Mouse (Mus musculus): ENCODE results near the gene Cul7. TPM values are rescaled to one million over a fixed set of nuclear protein-coding genes. Genes with fewer than 3 reads are reported as not detected.

Gene Cul7
- polyA plus RNA-seq, 1 experiment from 2014 or later = 62.2 TPM

GRCm38 (mm10) chr17:46624598-46624997 lies 25.5 kb upstream of the Cul7 start:
- H3K9me3 ChIP-seq (ENCODE audit: low read length) = no peaks in the 10 kb centered on the region
- H3K27me3 ChIP-seq (ENCODE audit: insufficient read depth, low read length) = no peaks in the 10 kb centered on the region
- ATAC-seq (ENCODE audit: low FRiP score, low TSS enrichment) = no peak
- H3K4me2 ChIP-seq (replicated peaks; ENCODE audit: low read depth, low read length) = peak overlapping the region; percentile 47
- 38% methylated on average over 12 of the region's 12 CpGs for WGBS
- H3K4me1 ChIP-seq (ENCODE audit: insufficient read depth, low read length) = peaks cover 84% of the 10 kb centered on the region
- no peaks in the 10 kb centered on the region for H3K36me3 ChIP-seq (ENCODE audit: insufficient read depth, low read length)
- peak overlapping the region; percentile 55 for H3K9ac ChIP-seq (replicated peaks; ENCODE audit: low read length)
- H3K27ac ChIP-seq (ENCODE audit: low read length) = peak overlapping the region; percentile 56
- peak overlapping the region; percentile 16 for H3K4me3 ChIP-seq (ENCODE audit: low read length)

GRCm38 (mm10) chr17:46627409-46627808 lies 22.7 kb upstream of the Cul7 start:
- Histone ChIP-seq H3K4me2 (replicated peaks; ENCODE audit: low read depth, low read length) (peak overlapping the region; percentile 71), H3K27ac (ENCODE audit: low read length) (peak overlapping the region; percentile 99), H3K4me3 (ENCODE audit: low read length) (peak overlapping the region; percentile 82), H3K27me3 (ENCODE audit: insufficient read depth, low read length) (no peaks in the 10 kb centered on the region), H3K9me3 (ENCODE audit: low read length) (no peaks in the 10 kb centered on the region), H3K9ac (replicated peaks; ENCODE audit: low read length) (peak overlapping the region; percentile 94), H3K4me1 (ENCODE audit: insufficient read depth, low read length) (peaks cover 81% of the 10 kb centered on the region), H3K36me3 (ENCODE audit: insufficient read depth, low read length) (peaks cover 6% of the 10 kb centered on the region; the same call in 1 of the 2 replicates)
- ATAC-seq (ENCODE audit: low FRiP score, low TSS enrichment) = no peak
- WGBS = 15% methylated on average over 6 of the region's 6 CpGs

GRCm38 (mm10) chr17:46628471-46628790 lies 21.7 kb upstream of the Cul7 start:
- Histone ChIP-seq H3K9me3 (ENCODE audit: low read length) (no peaks in the 10 kb centered on the region), H3K4me3 (ENCODE audit: low read length) (peak overlapping the region; percentile 82), H3K27ac (ENCODE audit: low read length) (peak overlapping the region; percentile 99), H3K36me3 (ENCODE audit: insufficient read depth, low read length) (peaks cover 10% of the 10 kb centered on the region; the same call in 1 of the 2 replicates), H3K4me1 (ENCODE audit: insufficient read depth, low read length) (peaks cover 70% of the 10 kb centered on the region), H3K27me3 (ENCODE audit: insufficient read depth, low read length) (no peaks in the 10 kb centered on the region), H3K9ac (replicated peaks; ENCODE audit: low read length) (peak overlapping the region; percentile 94), H3K4me2 (replicated peaks; ENCODE audit: low read depth, low read length) (peak overlapping the region; percentile 71)
- 0% methylated on average over 13 of the region's 13 CpGs for WGBS
- ATAC-seq (ENCODE audit: low FRiP score, low TSS enrichment) = no peak

GRCm38 (mm10) chr17:46628791-46629684 lies 21.1 kb upstream of the Cul7 start, which contains the start of gene Ptk7:
TSS of gene Ptk7 (minus strand) at chr17:46629504.
- Histone ChIP-seq H3K27me3 (ENCODE audit: insufficient read depth, low read length) (no peaks in the 10 kb centered on the region), H3K4me1 (ENCODE audit: insufficient read depth, low read length) (peaks cover 64% of the 10 kb centered on the region), H3K9ac (replicated peaks; ENCODE audit: low read length) (peak within 1 kb of the TSS; percentile 94), H3K9me3 (ENCODE audit: low read length) (no peaks in the 10 kb centered on the region), H3K36me3 (ENCODE audit: insufficient read depth, low read length) (peaks cover 10% of the 10 kb centered on the region; the same call in 1 of the 2 replicates), H3K4me2 (replicated peaks; ENCODE audit: low read depth, low read length) (peak within 1 kb of the TSS; percentile 71), H3K4me3 (ENCODE audit: low read length) (peak within 1 kb of the TSS; percentile 82), H3K27ac (ENCODE audit: low read length) (peak within 1 kb of the TSS; percentile 99)
- peak; percentile 65 for ATAC-seq (ENCODE audit: low FRiP score, low TSS enrichment)
- under 1% methylated on average over 86 of the region's 90 CpGs for WGBS

- H3K9me3 ChIP-seq (ENCODE audit: low read length) = no peaks in the 10 kb centered on the region
- peak overlapping the region; percentile 71 for H3K4me2 ChIP-seq (replicated peaks; ENCODE audit: low read depth, low read length)
- peak overlapping the region; percentile 82 for H3K4me3 ChIP-seq (ENCODE audit: low read length)
- peak; percentile 92 for ATAC-seq (ENCODE audit: low FRiP score, low TSS enrichment)
- peaks cover 11% of the 10 kb centered on the region; the same call in 1 of the 2 replicates for H3K36me3 ChIP-seq (ENCODE audit: insufficient read depth, low read length)
- H3K9ac ChIP-seq (replicated peaks; ENCODE audit: low read length) = peak overlapping the region; percentile 94
- WGBS = 8% methylated on average over 12 of the region's 12 CpGs
- peak overlapping the region; percentile 99 for H3K27ac ChIP-seq (ENCODE audit: low read length)
- H3K27me3 ChIP-seq (ENCODE audit: insufficient read depth, low read length) = no peaks in the 10 kb centered on the region
- H3K4me1 ChIP-seq (ENCODE audit: insufficient read depth, low read length) = peaks cover 56% of the 10 kb centered on the region
Observed at GRCm38 (mm10) chr17:46629685-46630441, 20.3 kb upstream of the Cul7 start.

GRCm38 (mm10) chr17:46636831-46637523 lies 13.2 kb upstream of the Cul7 start:
- no peak for ATAC-seq (ENCODE audit: low FRiP score, low TSS enrichment)

GRCm38 (mm10) chr17:46639929-46640328 lies 10.2 kb upstream of the Cul7 start:
- Histone ChIP-seq H3K9ac (replicated peaks; ENCODE audit: low read length) (no peak overlapping the region), H3K4me2 (replicated peaks; ENCODE audit: low read depth, low read length) (no peak overlapping the region), H3K9me3 (ENCODE audit: low read length) (no peaks in the 10 kb centered on the region), H3K4me3 (ENCODE audit: low read length) (no peak overlapping the region), H3K27ac (ENCODE audit: low read length) (peak overlapping the region; percentile 43; the same call in 1 of the 2 replicates), H3K4me1 (ENCODE audit: insufficient read depth, low read length) (peaks cover 22% of the 10 kb centered on the region), H3K27me3 (ENCODE audit: insufficient read depth, low read length) (no peaks in the 10 kb centered on the region), H3K36me3 (ENCODE audit: insufficient read depth, low read length) (peaks cover 16% of the 10 kb centered on the region; the same call in 1 of the 2 replicates)
- ATAC-seq (ENCODE audit: low FRiP score, low TSS enrichment) = no peak
- WGBS = 60% methylated on average over 9 of the region's 9 CpGs

More at GRCm38 (mm10) chr17:46636831-46637523, 13.2 kb upstream of the Cul7 start:
- Histone ChIP-seq H3K9me3 (ENCODE audit: low read length) (no peaks in the 10 kb centered on the region), H3K27me3 (ENCODE audit: insufficient read depth, low read length) (no peaks in the 10 kb centered on the region), H3K9ac (replicated peaks; ENCODE audit: low read length) (peak overlapping the region; percentile 51), H3K4me2 (replicated peaks; ENCODE audit: low read depth, low read length) (peak overlapping the region; percentile 40), H3K27ac (ENCODE audit: low read length) (0 out of 2 replicates have a peak overlapping the region, but pooled peaks have one; percentile 8), H3K36me3 (ENCODE audit: insufficient read depth, low read length) (peaks cover 21% of the 10 kb centered on the region; the same call in 1 of the 2 replicates), H3K4me3 (ENCODE audit: low read length) (no peak overlapping the region), H3K4me1 (ENCODE audit: insufficient read depth, low read length) (peaks cover 13% of the 10 kb centered on the region)
- WGBS = 17% methylated on average over 15 of the region's 15 CpGs

- no peak overlapping the region for H3K9ac ChIP-seq (replicated peaks; ENCODE audit: low read length)
- H3K27me3 ChIP-seq (ENCODE audit: insufficient read depth, low read length) = no peaks in the 10 kb centered on the region
- ATAC-seq (ENCODE audit: low FRiP score, low TSS enrichment) = no peak
- no peak overlapping the region for H3K27ac ChIP-seq (ENCODE audit: low read length)
- peaks cover 29% of the 10 kb centered on the region for H3K4me1 ChIP-seq (ENCODE audit: insufficient read depth, low read length)
- no peaks in the 10 kb centered on the region for H3K9me3 ChIP-seq (ENCODE audit: low read length)
- peaks cover 7% of the 10 kb centered on the region; the same call in 1 of the 2 replicates for H3K36me3 ChIP-seq (ENCODE audit: insufficient read depth, low read length)
- no peak overlapping the region for H3K4me2 ChIP-seq (replicated peaks; ENCODE audit: low read depth, low read length)
- 87% methylated on average over 17 of the region's 17 CpGs for WGBS
- no peak overlapping the region for H3K4me3 ChIP-seq (ENCODE audit: low read length)
Observed at GRCm38 (mm10) chr17:46642060-46642459, 8.1 kb upstream of the Cul7 start.

- H3K4me3 ChIP-seq (ENCODE audit: low read length) = peak overlapping the region; percentile 96
- 79% methylated on average over 12 of the region's 12 CpGs for WGBS
- H3K9ac ChIP-seq (replicated peaks; ENCODE audit: low read length) = peak overlapping the region; percentile 83
- peak overlapping the region; percentile 98 for H3K4me2 ChIP-seq (replicated peaks; ENCODE audit: low read depth, low read length)
- H3K27me3 ChIP-seq (ENCODE audit: insufficient read depth, low read length) = no peaks in the 10 kb centered on the region
- H3K36me3 ChIP-seq (ENCODE audit: insufficient read depth, low read length) = peaks cover 19% of the 10 kb centered on the region; the same call in 1 of the 2 replicates
- H3K27ac ChIP-seq (ENCODE audit: low read length) = peak overlapping the region; percentile 81
- peaks cover 28% of the 10 kb centered on the region for H3K4me1 ChIP-seq (ENCODE audit: insufficient read depth, low read length)
- ATAC-seq (ENCODE audit: low FRiP score, low TSS enrichment) = no peak
- no peaks in the 10 kb centered on the region for H3K9me3 ChIP-seq (ENCODE audit: low read length)
Observed at GRCm38 (mm10) chr17:46644152-46644805, 5.9 kb upstream of the Cul7 start.

Measured in kidney, embryonic 16.5 days (tissue).